Mouse (Mus musculus) frontal cortex, postnatal 10 days (tissue): ENCODE results near the gene Megf11.
"Not testable (repeated sequence)": the region's sequence is repeated elsewhere in the genome, so short reads cannot be mapped to it uniquely, and the experiment has no call there.

Experiments used
- DNase-seq, 2 experiments: peaks; one replicate each; pipeline ENCODE4 v3.0.0; 2022; ENCODE audit warnings: low spot score in 2 of 2, mixed read lengths in 1 of 2

The Megf11 gene

GRCm38 (mm10) chr9:64466090-64466489, 80.7 kb downstream of the Megf11 start:
- DNase-seq, result no peak

DNA sequence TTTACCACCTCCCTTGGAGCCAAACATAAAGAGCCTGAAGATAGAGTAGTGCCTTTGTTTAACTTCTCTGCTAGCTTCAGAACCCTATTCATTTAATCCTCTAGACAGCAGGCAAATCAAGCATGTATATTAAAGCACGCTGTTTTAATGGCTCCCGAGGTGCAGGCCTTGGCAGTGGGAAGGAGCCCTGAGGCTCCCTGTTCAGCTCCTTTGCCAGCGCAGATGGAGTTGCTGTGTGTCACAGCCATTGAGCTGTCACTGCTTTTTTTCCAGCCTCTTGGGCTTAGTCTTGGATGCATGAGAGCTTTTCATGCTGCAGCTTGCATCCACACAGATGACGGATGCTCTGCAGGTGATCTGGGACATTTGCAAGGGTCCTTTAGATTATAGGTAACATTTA, 81.1 kb downstream of the Megf11 start:
- no peak for DNase-seq

GRCm38 (mm10) chr9:64470806-64471205, 85.4 kb downstream of the Megf11 start:
- no peak for DNase-seq

DNA sequence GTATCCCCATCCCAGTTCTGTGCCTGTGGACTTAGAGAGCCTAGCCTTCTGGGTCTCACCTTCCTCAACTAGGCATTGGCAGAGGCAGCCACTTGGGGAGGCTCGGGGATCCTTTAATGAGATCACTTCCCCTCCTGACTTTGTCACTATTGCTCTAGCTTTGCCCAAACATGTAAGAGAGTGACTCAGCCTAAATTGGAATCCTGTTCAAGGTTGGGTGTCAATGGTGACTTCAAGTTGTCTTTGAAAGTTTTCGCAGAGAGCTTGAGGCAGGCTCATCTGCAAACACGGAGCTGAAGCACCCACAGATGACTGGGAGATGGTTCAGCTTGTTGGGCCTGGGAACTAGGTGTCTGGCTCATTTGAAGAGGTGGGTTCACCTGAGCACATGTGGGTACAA, 85.9 kb downstream of the Megf11 start:
- no peak for DNase-seq

GRCm38 (mm10) chr9:64472165-64472564, 86.7 kb downstream of the Megf11 start:
- no peak for DNase-seq

GRCm38 (mm10) chr9:64472743-64473142, 87.3 kb downstream of the Megf11 start:
- DNase-seq, result no peak

DNA sequence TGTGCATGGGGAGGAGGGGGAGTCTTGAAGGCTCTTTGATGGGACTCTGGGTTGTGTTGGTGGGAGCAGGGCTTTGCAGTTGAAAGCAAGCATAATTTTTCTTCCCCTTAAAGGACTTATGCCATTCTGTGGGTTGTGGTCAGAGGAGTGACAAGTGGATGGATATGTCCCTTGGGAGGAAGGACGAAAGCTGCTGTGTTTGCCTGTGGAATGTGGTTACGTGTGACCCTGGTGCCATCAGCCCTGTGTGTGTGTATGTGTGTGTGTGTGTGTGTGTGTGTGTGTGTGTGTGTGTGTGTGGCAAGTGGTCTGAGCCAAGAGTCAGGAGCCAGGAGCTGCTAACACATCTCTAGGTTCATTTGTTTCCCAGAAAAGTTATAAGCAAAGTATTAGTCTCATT, 87.7 kb downstream of the Megf11 start:
- DNase-seq, result no peak

DNA sequence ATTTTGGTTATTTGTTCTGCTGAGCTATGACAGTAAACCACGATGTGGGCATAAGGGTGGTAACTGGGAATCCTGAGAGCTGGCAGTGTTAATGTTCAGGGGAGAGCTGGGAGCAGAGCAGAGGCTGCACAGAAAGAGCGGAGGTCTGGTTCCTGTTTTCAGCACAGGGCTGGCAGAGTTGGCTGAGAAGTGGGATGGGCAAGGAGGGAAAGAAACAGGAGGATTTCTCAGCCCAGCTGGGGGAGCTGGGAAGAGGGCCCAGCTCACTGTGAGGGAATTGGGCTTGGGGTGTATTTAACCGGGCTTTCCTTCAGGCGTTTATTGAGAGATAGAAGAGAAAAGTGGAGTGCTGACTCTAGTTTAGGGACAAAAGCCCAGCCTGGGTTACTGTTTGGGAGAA, 88.3 kb downstream of the Megf11 start:
- peak in 1 of 2 experiments; percentile 15 for DNase-seq

DNA sequence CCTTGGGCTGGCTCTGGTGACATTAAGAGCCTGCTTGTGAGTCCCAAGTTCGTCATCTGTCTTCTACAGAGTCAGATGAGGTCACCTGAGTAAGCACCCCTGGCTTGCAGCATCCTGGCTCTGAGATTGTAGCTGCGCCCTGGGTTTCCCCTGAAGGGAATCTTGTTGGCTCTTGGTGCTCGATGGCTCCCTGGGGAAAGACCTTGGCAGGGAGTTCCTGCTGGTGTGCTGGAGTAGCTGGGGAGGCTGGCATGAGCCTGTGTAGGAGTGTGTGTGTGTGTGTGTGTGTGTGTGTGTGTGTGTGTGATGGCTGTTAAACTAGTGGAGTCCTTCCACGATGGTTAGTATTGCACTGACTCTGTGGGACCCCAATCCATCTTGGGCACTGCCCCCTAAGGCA, 88.7 kb downstream of the Megf11 start:
- peak in 1 of 2 experiments; percentile 10 for DNase-seq

DNA sequence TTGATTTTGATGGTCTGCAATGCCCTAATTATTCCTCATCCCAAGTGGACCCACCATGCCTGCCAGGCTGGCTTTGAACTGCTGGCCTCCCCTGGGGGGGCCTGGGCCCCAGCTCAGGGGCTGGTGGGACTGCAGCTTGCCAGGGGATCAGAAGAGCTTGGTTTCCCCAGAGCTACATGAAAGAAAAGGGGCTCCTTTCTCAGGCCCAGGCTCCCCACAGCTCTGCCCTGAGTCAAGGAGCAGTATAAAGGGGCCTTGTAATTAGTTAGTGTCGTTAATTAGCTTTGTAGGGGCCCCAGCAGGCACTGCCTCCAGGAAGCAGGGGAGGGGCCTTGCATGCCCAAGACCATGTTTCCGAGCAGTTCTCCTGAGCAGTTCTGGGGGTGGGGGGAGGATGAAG, 90.5 kb downstream of the Megf11 start:
- DNase-seq, result no peak

DNA sequence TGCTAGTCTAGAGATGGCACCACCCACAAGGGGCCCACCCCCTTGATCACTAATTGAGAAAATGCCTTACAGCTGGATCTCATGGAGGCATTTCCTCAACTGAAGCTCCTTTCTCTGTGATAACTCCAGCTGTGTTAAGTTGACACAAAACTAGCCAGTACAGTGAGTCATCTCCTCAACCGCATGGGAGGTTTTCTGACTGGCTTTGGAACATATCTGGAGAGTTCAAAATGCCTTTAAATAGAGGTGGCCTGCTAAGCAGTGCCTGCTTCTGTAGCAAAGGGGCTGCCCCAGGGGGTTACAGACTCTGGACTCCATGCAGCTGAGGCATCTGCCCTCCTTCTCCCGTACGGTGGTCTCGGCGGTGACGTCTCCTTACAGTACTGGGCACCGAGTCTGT, 92.0 kb downstream of the Megf11 start:
- not testable (repeated sequence) for DNase-seq

- DNase-seq, result no peak
Measured at GRCm38 (mm10) chr9:64482126-64482525, 96.7 kb downstream of the Megf11 start.

- no peak for DNase-seq
Measured at GRCm38 (mm10) chr9:64487377-64487776, 102.0 kb downstream of the Megf11 start.

DNA sequence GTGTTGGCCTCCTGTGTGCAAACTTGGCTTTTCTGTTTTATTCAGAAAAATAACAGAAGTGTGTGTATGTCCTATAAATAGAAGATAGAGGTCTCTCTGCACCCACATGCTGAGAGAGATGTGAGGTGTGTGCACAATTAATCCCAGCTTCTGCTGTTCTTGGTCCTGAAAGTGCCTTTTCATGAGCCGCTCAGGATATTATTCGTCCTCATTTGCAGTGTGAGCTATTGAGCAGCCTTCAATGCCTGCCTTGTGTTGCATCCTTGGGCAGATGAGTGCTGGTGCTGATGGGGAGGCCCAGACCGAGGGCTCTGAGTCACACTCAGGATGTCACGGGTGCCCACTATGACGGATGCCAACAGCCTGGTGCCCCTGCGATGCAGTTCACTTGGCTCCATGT, 109.2 kb downstream of the Megf11 start:
- peak in 1 of 2 experiments; percentile 17 for DNase-seq

DNA sequence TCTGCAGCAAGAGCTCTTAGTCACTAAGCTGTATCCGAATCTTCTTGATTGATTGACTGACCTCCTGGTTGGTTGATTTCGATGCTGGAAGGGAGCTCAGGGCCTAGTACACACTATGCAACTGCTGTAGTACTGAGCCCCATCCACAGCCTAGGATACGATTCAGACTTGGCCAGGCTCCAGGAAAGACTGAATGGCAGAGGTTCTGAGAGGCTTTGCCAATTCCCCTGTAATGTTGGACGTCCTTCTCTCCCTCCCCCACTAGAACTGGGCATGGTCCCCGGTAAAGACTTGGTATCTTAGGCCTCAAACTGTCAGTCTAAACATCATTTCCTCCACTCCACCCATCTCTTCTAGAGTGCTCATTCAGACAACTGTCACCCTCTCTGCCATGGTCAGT, 113.5 kb downstream of the Megf11 start:
- DNase-seq, result peak; percentile 16 to 39

DNA sequence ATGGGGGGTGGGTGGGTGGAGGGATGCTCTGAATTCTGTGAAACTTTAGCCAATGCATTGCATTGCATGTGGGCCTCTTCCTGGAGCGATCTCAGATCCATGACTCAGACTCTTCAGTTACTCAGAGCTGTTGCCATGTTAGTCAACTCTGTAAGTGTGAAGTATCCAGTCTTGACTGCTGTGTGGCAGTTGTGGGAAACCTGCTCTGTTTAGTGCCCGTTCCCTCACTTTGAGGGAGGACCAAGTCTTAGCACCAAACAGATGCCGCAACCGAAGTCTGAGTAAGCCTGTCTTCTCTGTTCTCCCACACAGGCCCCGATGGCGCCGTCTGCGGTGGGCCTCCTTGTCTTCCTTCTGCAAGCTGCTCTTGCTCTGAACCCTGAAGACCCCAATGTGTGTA, 115.8 kb downstream of the Megf11 start:
- peak in 1 of 2 experiments; percentile 29 for DNase-seq

DNA sequence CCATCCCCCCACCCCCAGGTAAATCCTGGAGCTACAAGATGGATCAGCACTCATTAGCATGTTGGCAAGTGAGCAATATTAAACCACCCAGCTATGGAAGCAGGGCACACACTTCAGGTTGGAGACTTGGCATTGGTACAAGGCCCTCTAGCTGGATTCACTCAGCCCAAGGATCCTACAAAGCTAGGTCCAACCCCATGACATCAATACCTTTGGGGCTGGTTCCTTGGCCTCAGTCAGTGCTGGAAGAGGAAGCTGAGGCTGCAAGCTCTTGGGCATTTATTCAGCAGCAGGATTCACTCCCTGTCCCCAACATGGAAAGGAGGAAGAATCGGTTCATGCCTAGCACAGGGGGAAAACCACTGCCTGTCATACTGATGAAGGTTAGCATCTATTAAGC, 118.6 kb downstream of the Megf11 start:
- no peak for DNase-seq

DNA sequence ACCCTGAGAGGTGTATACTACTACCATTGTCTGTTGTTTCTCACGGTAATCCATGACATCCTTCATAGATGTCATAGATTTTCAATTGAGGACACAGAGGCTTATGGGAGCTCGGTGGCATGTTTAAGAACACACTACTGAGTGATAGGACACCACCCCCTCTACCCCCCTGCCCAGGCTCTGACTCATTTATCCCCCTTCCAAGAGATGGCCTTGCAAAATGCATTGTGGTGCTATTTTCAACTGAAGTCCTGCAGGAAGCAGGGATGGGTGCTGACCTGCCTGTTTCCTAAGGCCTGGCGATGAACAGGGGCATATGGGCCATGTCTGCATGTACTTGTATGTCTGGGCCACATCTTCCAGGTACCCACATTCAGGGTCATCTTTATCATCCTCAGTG, 119.0 kb downstream of the Megf11 start:
- DNase-seq, result no peak

GRCm38 (mm10) chr9:64504921-64505320, 119.5 kb downstream of the Megf11 start:
- no peak for DNase-seq

DNA sequence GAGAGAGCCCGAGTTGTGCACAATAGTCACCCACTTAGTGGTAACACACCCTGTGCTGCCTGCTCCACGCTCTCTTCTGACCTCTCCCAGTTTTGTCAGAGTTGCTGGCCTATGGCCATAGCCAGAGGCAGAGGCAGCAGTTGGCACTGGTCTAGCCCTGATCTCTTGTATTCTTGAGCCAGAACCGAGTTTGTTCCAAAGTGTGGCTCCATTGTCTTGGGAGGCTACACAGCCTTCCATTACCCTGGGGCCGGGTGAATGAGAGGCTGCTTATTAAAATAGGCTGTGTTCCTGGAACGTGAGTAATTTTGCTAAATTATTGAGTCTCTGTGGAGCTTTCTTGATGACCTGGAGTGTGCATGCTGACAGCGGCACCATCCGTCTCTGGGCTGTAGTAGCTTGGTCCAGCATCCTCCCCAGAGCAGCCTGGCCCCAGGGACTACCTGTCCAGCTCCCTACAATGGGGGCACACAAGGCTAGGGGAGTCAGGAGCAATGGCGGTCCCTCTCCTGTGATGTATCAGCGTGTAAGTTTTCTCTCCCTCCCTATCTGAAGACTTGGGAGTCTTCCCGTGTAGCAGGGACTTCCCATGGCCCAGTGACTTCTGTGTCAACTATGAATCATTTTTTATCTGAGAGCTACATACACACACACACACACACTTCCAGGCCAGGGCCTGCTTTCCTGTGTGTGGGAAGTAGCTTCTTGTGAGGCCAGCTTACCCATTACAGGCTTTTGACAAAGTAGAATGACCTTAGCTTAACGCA, 121.2 kb downstream of the Megf11 start:
- DNase-seq, result no peak

- no peak for DNase-seq
Measured at GRCm38 (mm10) chr9:64507207-64507517, 121.7 kb downstream of the Megf11 start.

GRCm38 (mm10) chr9:64507995-64508394, 122.6 kb downstream of the Megf11 start:
- DNase-seq, result no peak

- DNase-seq, result no peak
Measured at GRCm38 (mm10) chr9:64514826-64515225, 129.4 kb downstream of the Megf11 start.
